Comparison of ENCODE assay signal across 1 mouse cellular context in the genomic region with DNA sequence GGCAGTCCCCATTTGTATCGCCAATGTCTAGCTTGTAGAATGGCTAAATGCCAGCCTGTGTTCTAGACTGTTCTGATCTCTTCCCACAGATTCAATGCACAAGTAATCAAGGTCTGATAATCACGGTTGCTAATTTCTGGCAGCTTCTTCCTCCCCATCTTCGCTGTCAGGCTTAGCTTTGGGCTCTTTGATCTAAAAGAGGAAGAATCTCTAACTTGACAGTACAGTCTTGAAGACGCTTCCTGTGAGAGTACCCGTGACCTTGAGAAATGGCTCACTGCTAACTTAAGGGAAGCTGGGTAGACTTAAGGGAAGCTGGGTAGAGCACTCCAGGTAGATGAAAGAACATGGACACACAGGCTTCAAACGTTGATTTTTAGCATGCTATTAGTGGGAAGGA.
TF ChIP-seq lines count a peak whose summit lies in the region.

No protein-coding gene starts in this region.

TF ChIP-seq in MEL, 35 proteins besides CTCF, POLR2A, EP300 and RAD21 (continued from another document):
- TF ChIP-seq POLR2AphosphoS5 (IDR thresholded peaks at IDR 0.05; ENCODE audit: borderline replicate concordance, low read depth, low read length) (no peak), USF1 (IDR thresholded peaks at IDR 0.05; ENCODE audit: low read depth, low read length) (peak; percentile 43; the same call in 1 of the 2 replicates), GATA1 (IDR thresholded peaks at IDR 0.05; ENCODE audit: low read depth, low read length) (peak; percentile 40; the same call in 1 of the 2 replicates), SIN3A (IDR thresholded peaks at IDR 0.05; ENCODE audit: low read length) (peak; percentile 72), JUND (IDR thresholded peaks at IDR 0.05; ENCODE audit: low read depth, low read length) (no peak), BHLHE40 (IDR thresholded peaks at IDR 0.05; ENCODE audit: borderline replicate concordance, low read depth, low read length) (peak; percentile 24; the same call in 1 of the 2 replicates), POLR2AphosphoS2 (IDR thresholded peaks at IDR 0.05; ENCODE audit: low read length) (no peak), SMC3 (IDR thresholded peaks at IDR 0.05; ENCODE audit: low read depth, low read length) (no peak; the same call in 1 of the 2 replicates), MEF2A (IDR thresholded peaks at IDR 0.05; ENCODE audit: extremely low read depth, insufficient replicate concordance, low read depth, low read length, poor library complexity, severe bottlenecking) (no peak), MAX (IDR thresholded peaks at IDR 0.05; ENCODE audit: low read length) (no peak), GABPA (IDR thresholded peaks at IDR 0.05; ENCODE audit: low read depth, low read length) (no peak), UBTF (IDR thresholded peaks at IDR 0.05; ENCODE audit: borderline replicate concordance, insufficient read depth, low read depth, low read length) (no peak), HCFC1 (IDR thresholded peaks at IDR 0.05; ENCODE audit: low read depth, low read length) (peak; percentile 66), MYB (IDR thresholded peaks at IDR 0.05; ENCODE audit: low read depth, low read length) (no peak), TCF12 (IDR thresholded peaks at IDR 0.05; ENCODE audit: low read depth, low read length) (no peak), TBP (IDR thresholded peaks at IDR 0.05; ENCODE audit: low read depth, low read length) (no peak), MAFK (IDR thresholded peaks at IDR 0.05; ENCODE audit: borderline replicate concordance, low read depth, low read length) (no peak), KAT2A (conservative IDR thresholded peaks at IDR 0.05; ENCODE audit: low read depth, low read length) (no peak), ZC3H11A (IDR thresholded peaks at IDR 0.05; ENCODE audit: low read depth, low read length) (no peak), E2F4 (IDR thresholded peaks at IDR 0.05; ENCODE audit: borderline replicate concordance, low read depth, low read length) (no peak)
